Mouse (Mus musculus) embryonic fibroblast, embryonic 13.5 days (primary cell): ENCODE measurements around the gene Mfsd4a.

Source experiments
- CTCF ChIP-seq: IDR thresholded peaks from 2 replicates; pipeline ENCODE4 v1.5.1; 2011; ENCODE audit warnings: mild to moderate bottlenecking, control low read depth, low read length, moderate library complexity, borderline replicate concordance; ENCODE audit not compliant: insufficient read depth
- POLR2A ChIP-seq: IDR thresholded peaks from 2 replicates; pipeline ENCODE4 v1.6.1; 2011; ENCODE audit warnings: low read depth, mild to moderate bottlenecking, control low read depth, low read length, moderate library complexity

GRCm38 (mm10) chr1:132116606-132117005, 48.7 kb upstream of the Mfsd4a start:
- TF ChIP-seq CTCF (peak; percentile 56), POLR2A (no peak)
